In genomic region chr5:81064026-81064425, GRCm38 (mm10) we compare ENCODE assay signal across 18 mouse cellular contexts. TPM values are rescaled to one million over a fixed set of nuclear protein-coding genes. Genes with fewer than 3 reads are reported as not detected.
DNase-seq lines count a peak whose midpoint lies in the region; ATAC-seq lines count a peak whose summit lies in the region.
"Had no signal": no experiment of that assay in that cellular context is flagged by ENCODE, and none has a peak within 500 bp of the region (broad histone marks: within the 10 kb centered on the region; RNA-seq: fewer than 3 reads in every experiment).

No protein-coding gene starts in this region.

- H3K4me3 ChIP-seq in forebrain, embryonic 12.5 days (replicated peaks) = no peak overlapping the region
- H3K4me3 ChIP-seq in forebrain, embryonic 14.5 days (ENCODE audit: low read depth, low read length) = no peak overlapping the region
- H3K4me3 ChIP-seq: embryonic facial prominence, embryonic 10.5 days; embryonic facial prominence, embryonic 12.5 days; forebrain, embryonic 13.5 days had no signal

- no peaks in the 10 kb centered on the region for H3K27me3 ChIP-seq in forebrain, embryonic 12.5 days
- no peaks in the 10 kb centered on the region for H3K27me3 ChIP-seq in forebrain, embryonic 14.5 days (replicated peaks; ENCODE audit: control insufficient read depth, insufficient read depth, low read length)
- H3K27me3 ChIP-seq: embryonic facial prominence, embryonic 12.5 days; forebrain, embryonic 13.5 days had no signal

- no peak overlapping the region for H3K4me2 ChIP-seq in forebrain, embryonic 12.5 days
- no peak overlapping the region for H3K4me2 ChIP-seq in forebrain, embryonic 14.5 days (ENCODE audit: low read length)
- H3K4me2 ChIP-seq: embryonic facial prominence, embryonic 12.5 days; forebrain, embryonic 13.5 days had no signal

- WGBS in forebrain, embryonic 12.5 days = 41% methylated on average over 2 of the region's 2 CpGs
- WGBS in forebrain, embryonic 14.5 days = 41% methylated on average over 2 of the region's 2 CpGs

- peaks cover 29% of the 10 kb centered on the region for H3K4me1 ChIP-seq in forebrain, embryonic 12.5 days
- peaks cover 7% of the 10 kb centered on the region; the same call in 1 of the 2 replicates for H3K4me1 ChIP-seq in forebrain, embryonic 14.5 days (ENCODE audit: control insufficient read depth, insufficient read depth, low read length)
- H3K4me1 ChIP-seq: embryonic facial prominence, embryonic 10.5 days; embryonic facial prominence, embryonic 12.5 days had no signal

- H3K9me3 ChIP-seq in forebrain, embryonic 12.5 days = no peaks in the 10 kb centered on the region
- H3K9me3 ChIP-seq in forebrain, embryonic 14.5 days (replicated peaks; ENCODE audit: control insufficient read depth, low read length) = no peaks in the 10 kb centered on the region
- H3K9me3 ChIP-seq: embryonic facial prominence, embryonic 10.5 days; embryonic facial prominence, embryonic 12.5 days; forebrain, embryonic 13.5 days had no signal

- no peaks in the 10 kb centered on the region for H3K36me3 ChIP-seq in forebrain, embryonic 12.5 days (replicated peaks)
- H3K36me3 ChIP-seq in forebrain, embryonic 14.5 days (ENCODE audit: control insufficient read depth, insufficient read depth, low read length) = no peaks in the 10 kb centered on the region
- H3K36me3 ChIP-seq: embryonic facial prominence, embryonic 10.5 days; embryonic facial prominence, embryonic 12.5 days had no signal

- 0 out of 2 replicates have a peak, but pooled peaks have one; percentile 55 for ATAC-seq in forebrain, embryonic 12.5 days (ENCODE audit: low FRiP score)
- ATAC-seq in forebrain, embryonic 14.5 days = no peak
- ATAC-seq: forebrain, embryonic 13.5 days; forebrain, postnatal 0 days had no signal

- no peak overlapping the region for H3K9ac ChIP-seq in forebrain, embryonic 12.5 days
- H3K9ac ChIP-seq in forebrain, embryonic 14.5 days (ENCODE audit: low read length) = no peak overlapping the region
- H3K9ac ChIP-seq: embryonic facial prominence, embryonic 12.5 days; forebrain, embryonic 13.5 days; forebrain, postnatal 0 days had no signal

- no peak overlapping the region for H3K27ac ChIP-seq in forebrain, embryonic 12.5 days
- H3K27ac ChIP-seq in forebrain, embryonic 14.5 days (ENCODE audit: low read depth, low read length) = no peak overlapping the region
- H3K27ac ChIP-seq: embryonic facial prominence, embryonic 10.5 days; embryonic facial prominence, embryonic 12.5 days; forebrain, embryonic 13.5 days had no signal

- DNase-seq in forebrain, embryonic 14.5 days (ENCODE audit: low spot score) = no peak
- peak; percentile 44 for DNase-seq in retina, embryonic 14.5 days (ENCODE audit: low spot score)
- no peak for DNase-seq in layer of hippocampus, postnatal 10 days (ENCODE audit: low spot score in 2 of 2)
- DNase-seq in layer of hippocampus, adult 11-12 months (ENCODE audit: low spot score) = no peak
- DNase-seq: adrenal gland, adult 2 months; adrenal gland, postnatal 10 days; adrenal gland, postnatal 25 days; cerebellum, adult 11-12 months; cerebellum, adult 2 months; cerebellum, adult 9-10 months; cerebellum, postnatal 10 days; cerebellum, postnatal 25 days; forebrain, postnatal 0 days had no signal

RNA-seq across cellular contexts. Expression of gene Adgrl3, which starts 44.1 kb away (rescaled TPM):
- polyA plus RNA-seq in forebrain, embryonic 12.5 days (2016; fragmentation: Nextera tagmentation; extraction: Ambion mirVana) = 29.2 and 34.6 TPM in 2 replicates
- polyA plus RNA-seq in forebrain, embryonic 14.5 days (2014; fragmentation: Nextera tagmentation; extraction: Ambion mirVana) = 24.5 and 36.4 TPM in 2 replicates
- total RNA-seq in layer of hippocampus, postnatal 10 days (2021) = 100 to 1,000 TPM; 194 to 218 TPM
- total RNA-seq: MEL had no signal
